Mouse (Mus musculus) adrenal gland, adult 18-20 months (tissue): ENCODE results near the gene Relt. TPM values are rescaled to one million over a fixed set of nuclear protein-coding genes. Genes with fewer than 3 reads are reported as not detected.

Source experiments
- DNase-seq, 2 experiments: peaks; one replicate each; pipeline ENCODE4 v3.0.0; 2021 to 2022; ENCODE audit warnings: low spot score in 2 of 2
- total RNA-seq, 2 experiments: library from RNA; stranded (reverse); gene quantifications; 1 replicate in 1 of 2; 2 replicates in 1 of 2; pipeline ENCODE4 v1.2.3; 2021

Gene Relt
- total RNA-seq, 2 experiments from 2014 or later = 2.1 to 3.5 TPM

DNA sequence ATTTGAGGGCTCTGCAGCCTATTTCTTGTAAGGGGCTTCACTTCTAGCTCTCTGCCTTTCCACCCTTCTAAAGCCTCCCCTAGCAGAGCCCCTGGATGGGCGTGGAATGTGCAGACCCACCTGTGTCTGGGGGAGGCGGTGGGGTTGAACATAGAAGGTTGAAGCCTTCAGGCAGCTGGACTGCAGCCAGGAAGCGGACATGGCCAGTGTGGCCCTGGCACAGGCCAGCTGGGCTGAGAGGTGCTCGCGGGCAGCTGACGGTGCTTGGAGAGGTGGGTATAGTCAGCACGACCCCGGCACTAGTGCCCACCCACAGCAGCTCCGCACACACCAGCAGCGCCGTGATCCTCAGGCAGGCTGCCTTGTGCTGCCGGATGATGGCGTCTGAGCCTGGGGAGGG is 13.0 kb upstream of the Relt start:
- DNase-seq = no peak

DNA sequence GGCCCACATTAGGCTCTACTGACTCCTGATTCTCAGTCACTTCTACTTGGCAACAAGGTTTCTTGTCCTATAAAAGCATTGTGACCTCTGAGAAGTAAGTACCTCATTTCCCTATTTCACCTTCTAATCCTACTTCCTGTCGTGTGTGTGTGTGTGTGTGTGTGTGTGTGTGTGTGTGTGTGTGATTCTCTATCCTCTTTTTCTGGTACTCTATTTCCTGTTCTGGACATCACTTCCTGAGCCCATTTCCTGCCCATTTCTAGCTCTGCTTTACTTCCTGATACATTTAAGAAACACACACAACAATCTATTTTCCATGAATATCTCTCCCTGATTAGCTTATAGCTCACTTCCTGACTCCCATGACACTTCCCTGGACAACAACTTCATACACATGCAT is 12.6 kb upstream of the Relt start:
- no peak for DNase-seq

DNA sequence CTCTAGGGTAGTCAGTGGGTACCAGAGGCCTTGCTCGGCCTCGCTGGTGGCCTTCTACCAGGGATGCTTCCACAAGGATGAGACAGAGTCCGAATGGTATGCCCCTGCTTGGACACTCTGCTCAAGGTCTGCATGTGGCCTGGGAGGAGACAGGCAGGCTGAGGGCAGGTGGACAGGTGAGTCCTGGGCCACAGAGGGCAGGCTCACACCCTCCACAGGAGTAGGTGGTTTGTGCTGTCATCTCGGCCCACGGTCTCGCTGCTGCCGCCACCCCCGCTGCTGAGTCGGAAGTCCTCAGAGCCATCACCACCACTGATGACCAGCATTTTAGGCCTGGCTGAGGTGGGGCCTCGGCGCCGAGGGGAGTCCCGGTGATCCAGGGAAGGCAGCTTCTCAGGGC is 10.0 kb upstream of the Relt start:
- no peak for DNase-seq

DNA sequence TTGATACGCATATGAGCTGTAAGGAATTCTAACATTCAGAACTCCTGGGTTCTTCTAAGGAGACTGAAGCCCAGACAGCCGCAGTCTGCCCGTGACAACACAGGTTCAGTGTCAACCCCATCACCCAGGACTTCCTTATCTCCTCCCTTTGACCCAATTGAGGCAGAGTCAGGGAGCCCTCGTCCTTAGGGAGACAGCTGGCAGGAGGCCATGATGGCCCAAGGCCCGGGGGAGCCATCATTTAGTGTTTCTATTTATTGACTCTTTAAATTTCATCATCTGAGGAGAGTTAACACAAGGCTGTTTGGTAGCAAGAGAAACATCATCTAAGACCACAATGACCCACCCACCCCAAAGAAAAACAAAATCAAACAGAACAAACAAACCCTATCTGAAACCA is 8.6 kb upstream of the Relt start:
- peak; percentile 45 for DNase-seq

DNA sequence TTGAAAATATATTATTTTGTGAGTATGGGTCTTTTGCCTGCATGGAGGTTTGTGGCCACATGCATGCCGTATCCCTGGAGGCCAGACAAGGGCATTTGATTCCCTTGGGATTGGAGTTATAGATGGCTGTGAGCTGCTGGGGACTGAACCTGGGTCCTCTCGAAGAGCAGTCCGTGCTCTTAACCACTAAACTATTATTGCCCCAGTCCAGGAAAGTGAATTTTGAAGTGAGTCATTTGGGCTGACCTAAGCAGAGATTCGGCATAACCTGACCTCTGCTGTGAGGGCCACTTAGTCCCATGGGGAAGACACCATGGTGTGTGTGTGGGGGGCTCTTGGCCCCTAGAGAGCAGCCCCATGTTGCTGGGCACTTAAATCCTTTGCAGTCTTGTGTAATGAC is 8.1 kb upstream of the Relt start:
- no peak for DNase-seq

DNA sequence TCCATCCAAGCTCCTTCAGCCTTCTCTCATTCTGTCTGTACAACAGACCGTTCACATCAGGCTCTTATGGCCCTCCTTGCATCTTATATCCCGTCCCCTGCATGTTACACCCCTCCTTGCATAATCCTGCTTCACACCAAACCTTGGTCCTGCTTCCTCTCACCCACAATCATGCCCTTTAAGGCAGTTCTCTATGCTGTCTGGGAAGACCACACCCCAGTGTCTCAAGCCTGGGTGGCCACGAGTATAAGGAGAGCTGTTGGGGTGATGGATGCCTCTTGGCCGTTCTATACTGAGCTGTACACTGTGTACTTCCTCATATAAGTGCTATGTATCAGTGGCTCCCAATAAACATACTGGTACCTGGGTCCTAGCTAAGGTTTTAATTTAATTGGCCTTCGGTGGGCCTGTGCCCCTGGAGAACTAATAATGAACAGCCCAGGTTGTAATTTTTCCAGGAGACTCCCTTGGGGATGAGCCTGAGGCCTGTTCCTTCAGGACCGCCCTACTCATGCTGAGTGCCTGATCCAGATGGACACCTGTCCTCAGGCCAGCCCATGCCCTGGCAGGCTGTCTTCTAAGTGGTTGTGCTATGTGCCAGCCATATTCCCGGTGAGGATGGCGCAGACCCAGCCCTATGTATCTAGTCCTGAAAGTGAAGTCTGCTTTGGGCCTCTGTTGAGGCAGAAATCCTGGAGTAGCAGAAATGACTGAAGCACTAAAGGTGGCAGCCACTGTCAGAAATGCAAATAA is 6.8 kb upstream of the Relt start:
- DNase-seq = no peak

DNA sequence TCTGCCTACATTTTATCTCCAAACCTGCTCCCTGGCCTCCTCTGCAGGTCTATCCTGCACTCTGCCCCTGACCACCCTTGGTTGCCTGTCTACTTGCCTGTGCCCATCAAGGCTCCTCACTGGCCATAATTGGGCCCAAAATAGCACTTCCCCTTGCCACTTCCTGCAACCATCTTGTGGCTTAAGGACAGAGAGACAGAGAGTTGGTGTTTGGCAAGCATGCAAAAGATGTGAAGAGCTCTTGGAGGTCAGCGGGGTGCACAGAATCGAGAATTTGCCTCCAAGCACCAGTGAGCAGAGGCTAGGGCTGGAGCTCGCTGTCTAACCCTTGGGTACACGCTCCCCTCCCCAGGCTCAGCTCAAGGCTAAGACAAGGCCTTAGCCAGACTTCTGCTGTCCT is 5.3 kb upstream of the Relt start:
- DNase-seq = no peak

DNA sequence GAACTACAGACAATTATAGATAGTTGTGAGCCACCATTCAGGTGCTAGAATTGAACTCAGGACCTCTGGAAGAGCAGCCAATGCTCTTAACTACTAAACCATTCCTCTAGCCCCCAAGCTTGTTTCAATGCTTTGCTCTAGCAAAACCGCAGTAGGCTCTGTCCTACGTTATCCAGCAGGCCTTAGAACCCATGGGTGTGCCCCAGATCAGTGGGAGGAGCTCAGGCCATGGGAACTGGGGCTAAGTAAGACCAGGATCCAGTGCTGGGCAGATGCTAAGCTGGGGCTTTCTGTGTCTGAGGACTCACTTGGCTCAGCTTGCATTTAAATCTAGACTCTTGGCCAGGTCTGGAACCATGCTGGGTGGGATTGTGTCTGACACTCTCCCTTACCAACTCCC is 4.3 kb upstream of the Relt start:
- DNase-seq = no peak

DNA sequence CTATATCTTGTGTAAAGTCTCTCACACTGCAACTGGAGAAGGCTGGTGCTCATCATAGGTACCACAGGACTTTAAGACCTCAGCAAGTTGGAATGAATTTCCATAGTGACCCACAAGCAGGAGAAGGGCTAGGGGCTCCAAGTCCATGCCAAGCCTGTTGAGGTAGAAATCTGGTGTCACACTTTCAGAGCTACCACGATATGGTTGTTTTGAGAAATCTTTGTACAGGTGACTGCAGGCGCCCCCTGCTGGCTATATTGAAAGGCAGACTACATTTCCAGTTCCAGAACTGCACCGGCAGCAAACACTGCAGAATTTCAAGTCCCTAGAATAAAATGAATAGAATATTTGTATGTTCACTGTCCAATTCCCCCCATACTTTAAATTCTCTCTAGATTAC is 3.4 kb upstream of the Relt start:
- DNase-seq = peak; percentile 62 to 70

DNA sequence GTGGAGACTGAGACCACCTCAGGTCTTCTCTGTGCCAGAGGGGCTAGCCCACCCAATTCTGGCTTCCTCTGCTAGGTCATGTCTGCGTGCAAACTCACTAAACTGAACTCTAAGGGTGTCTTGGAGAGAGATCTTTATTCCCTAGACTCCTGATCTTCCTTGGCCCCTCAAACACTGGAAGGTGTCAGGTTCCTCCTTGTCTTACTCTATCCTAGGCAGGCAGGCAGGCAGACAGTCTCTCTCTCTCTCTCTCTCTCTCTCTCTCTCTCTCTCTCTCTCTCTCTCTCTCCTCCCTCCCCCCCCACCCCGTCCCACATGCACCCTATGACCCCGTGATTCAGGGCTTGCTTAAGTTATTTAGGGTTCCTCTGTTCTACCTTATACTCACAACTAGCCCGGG is 893 bp downstream of the Relt start:
- DNase-seq = no peak

DNA sequence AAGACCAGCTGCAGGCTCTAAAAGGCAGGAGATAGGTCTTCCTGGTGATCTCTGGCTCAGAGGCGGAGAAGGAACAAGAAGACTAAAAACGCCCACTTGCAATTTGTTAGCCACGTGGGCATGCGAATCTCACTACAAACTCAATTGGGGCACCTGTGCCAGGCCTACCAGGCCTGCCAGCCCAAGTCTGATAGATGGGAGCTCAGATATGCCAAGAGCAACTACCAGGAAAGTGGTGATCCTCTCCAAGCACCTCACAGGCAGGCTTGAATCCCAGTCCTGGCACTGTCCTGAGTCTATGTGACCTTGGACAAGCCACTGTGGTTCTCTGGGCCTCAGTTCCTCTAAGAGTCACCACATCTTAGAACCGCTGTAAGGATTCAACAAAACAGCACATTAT is 2.0 kb downstream of the Relt start:
- no peak for DNase-seq

DNA sequence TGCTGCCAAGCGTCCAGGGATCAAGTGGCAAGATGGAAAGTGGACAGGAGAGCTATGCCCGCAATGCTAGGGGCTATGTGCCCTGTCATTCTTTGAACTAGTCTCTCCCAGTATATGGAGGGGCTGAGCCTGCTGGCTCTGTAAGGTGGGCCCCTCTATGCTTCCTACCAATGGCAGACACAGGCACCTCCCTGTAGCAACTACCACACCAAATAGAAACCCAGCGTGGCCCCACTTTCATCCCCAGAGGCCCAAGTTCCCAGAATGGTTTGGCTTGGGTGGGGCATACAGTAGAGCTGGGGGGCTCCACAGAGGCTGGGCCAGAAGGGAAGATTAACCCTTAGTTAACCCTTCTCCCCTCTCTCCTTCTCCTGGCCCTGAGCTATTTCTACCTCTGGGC is 2.8 kb downstream of the Relt start:
- DNase-seq = no peak

DNA sequence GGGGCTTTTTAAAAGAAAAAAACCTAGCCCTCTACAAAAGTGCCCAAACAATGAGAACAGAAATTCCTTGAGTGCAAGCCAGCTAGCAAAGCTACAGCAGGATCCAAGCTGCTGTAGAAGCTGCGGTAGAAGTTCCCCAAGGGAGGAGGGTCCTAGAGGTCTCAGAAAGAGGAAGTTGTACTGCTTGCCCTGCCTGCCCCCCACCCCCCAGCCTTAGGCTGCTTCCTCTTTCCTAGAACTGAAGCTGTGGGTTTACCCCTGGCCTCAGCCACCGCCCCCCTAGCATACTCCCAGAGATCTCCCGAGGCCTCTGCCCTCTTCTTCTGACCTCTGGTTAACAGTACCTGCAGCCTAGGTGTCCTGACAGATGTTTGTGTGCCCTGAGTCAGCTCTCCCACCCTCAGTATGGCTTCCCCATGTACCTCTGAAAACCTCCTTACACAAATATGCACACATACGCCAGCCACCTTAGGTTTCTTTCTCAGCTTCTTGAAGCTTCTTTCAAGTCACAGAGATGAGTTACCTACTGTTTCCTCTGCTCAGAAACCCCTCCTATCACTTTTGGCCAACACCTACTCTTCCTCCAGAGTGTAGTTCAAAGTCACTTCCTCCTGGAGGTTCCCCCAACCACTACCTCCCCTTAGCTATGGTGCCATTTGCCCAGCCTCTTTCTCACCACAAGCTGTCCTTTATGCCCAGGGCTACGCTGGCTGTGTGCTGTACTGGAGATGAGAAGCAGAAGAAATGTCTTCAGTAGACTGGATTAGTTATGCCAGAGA is 7.3 kb downstream of the Relt start:
- DNase-seq = no peak

DNA sequence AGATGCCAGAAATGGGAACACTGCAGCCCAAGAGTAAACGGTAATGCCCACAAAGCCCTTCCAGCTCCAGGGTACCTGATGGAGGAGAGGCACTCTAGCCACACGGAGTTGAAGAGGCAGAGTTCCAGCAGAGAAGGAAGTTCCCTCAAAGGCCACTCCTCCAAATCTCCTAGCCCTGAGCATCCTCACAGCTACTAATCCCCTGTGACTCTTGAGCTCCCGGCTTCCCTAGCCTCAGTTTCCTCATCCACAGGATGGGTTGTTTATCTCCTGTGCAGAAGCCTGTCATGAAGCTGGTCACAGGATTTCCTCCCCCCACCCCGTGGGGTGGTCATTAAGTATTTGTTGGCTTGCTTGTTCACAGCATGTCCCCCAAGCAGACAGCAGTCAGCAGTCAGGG is 7.9 kb downstream of the Relt start:
- DNase-seq = no peak

DNA sequence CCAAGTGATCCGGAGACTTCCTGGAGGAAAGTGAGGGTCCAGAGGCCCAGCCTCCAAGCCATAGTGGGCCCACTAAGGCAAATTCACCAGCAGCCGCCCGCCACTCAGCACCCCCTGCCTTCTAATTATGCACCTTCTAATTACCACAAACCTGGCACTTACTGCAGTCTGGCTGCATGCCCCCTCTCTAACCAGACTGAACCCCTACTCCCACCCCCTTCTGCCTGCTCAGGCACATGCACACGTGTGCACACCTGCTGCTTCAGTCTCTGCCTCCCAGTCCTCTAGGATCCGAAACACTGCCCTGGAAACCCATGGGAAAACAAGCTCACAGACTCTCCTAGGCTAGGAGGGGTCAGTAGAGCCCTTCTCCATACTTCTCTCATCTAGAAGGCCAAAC is 8.4 kb downstream of the Relt start:
- no peak for DNase-seq

DNA sequence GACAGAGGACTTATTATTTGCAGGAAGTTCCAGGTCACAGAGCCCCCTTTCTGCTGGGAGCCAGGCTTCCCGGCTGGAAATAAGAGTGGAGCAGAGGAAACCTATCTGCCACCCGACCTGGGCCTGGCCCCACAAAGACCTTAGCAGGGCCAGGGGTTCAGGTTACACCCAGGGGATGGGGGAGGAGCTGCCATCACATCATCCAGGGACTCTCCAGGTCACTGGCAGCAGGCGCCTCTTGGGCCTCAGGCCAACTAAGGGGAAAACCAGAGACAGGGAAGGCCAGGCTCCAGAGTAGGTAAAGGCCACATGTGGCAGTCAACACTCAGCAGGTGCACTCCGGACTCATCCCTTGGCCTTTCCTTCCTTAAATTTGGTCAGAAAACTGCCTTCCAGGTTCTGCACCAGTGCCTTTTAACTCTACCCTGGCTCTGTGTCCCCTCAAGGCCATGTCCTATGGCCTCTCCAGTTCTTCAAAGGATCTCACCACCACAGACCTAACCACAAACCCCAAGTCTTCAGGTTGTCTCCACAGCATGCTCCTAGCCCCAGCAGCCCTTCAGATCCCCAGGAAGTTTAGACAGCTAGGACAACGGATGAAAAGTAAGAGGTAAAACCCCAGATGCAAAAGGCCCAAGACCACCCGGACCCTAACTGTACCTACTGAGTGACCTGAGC is 9.0 kb downstream of the Relt start:
- DNase-seq = no peak

DNA sequence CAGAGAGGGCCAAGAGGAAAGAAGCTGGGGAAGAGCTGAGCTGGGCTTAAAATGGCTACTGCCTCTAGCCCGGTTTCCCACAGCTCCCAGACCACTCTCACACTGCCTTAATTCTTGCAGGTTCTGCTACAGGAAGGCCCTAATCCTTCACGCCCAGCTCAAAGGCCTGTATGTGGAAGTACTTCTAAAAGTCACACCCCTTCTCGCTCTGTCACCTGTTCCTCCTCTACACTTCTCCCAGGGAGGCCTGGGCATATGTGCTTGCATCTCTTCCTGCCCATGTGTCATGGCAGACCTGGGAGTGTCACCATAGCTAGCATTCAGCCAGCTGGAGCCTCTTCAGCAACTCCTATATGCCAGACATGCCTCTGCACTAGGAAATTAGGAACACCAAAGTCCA is 9.8 kb downstream of the Relt start:
- DNase-seq = no peak

DNA sequence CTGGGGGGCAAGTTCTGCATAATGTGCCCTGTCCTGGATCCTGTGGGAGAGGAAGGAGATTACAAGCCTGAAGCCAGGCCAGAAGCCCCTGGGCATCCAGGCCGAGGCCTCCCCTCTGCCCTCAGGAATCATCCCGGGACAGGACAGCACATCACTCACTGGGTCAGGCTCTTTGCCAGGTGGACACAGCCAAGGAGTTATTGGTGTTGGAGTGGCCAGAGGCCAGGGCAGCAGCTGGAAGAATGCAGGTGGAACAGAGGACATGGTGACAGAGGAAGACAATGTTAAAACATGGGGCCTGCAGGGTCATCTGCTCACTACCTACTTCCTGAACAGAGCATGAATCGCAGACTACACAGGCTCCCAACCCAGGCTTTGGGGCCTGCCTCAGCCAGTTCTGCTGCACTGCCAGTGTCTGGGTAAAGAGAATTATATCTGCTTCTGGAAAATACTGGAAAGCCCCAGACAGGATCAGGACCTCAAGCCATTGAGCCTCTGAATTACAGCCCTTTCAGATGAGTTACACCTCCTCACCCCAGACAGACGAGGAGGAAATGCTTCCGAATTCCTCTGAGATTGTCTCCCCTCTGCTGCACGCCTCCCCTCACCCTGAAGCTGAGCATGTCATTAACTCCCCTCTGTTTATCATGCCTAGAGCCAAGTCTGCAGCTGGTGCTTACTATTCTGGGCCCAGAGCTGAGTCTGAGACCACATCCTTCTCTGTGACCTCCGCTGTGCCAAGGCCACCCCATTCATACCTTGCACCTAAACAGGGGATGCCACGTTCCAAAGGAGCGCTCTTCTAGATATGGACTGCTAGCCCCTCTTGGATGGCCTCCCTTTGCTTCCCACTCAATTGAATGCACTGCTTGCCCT is 11.5 kb downstream of the Relt start:
- no peak for DNase-seq

DNA sequence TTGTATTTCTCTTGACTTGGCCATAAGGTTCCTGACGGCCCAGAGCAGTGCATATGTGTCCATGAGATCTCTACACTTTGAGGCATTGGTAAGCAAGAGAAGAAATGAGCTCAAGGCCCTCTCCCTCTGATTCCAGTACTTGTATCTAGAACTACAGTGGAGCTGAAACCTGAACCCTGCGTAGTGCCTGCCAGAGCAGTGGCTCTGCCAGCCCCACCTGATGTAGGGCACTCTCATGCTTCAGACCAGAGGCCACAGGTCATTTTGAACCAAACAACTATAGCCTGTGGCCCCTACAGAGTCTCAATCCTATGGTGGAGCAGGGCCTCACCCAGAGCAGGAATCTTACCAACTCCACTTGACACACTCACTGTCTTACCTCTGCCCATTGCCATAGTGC is 13.7 kb downstream of the Relt start:
- DNase-seq = no peak

DNA sequence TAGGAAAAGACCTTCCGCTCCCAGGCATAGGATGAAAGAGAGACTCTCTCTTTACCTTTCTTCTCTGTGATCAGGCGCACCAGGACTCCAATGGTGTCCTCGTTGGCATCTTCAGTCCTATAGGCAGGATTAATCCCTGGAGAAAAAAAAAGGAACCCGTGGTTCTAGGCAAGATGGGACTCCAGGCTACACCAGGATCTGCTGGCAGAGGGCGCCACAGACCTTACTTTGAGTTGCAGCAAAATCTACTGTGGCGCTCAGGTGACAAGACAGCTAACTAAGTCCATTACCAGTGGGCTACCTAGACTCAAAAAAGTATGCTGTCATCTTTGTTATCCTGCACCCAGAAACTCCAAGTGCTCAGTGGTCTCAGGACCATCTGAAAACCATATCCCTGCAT is 14.5 kb downstream of the Relt start:
- peak; percentile 67 to 73 for DNase-seq

DNA sequence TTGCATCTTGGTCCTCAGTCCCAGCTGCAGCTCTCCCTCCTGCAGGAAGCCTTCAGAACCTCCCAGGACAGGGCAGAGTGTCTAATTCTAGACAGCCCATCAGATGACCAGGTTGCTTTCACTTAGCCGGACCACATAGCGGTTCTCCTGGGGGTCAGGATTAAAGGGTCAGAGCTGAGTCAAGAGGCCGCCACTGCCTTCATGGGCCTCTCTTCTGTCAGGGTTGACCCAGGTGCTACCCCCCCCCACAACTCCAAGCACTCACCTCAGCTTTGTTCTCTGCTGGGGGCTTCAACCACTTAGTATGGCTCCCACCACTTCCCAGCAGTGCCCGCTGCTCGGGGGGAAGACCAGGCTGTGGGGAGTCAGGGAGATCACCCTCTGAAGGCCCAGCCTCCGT is 16.1 kb downstream of the Relt start:
- peak in 1 of 2 experiments; percentile 16 for DNase-seq
